Mouse (Mus musculus) layer of hippocampus, postnatal 36 days (tissue): ENCODE measurements around the gene Zranb3. TPM values are rescaled to one million over a fixed set of nuclear protein-coding genes. Genes with fewer than 3 reads are reported as not detected.
"Not testable (repeated sequence)": the region's sequence is repeated elsewhere in the genome, so short reads cannot be mapped to it uniquely, and the experiment has no call there.

ENCODE experiments used
- DNase-seq, 2 experiments: peaks; one replicate each; pipeline ENCODE4 v3.0.0; 2022
- total RNA-seq, 2 experiments: library from RNA; stranded (reverse); gene quantifications; 2 replicates each; pipeline ENCODE4 v1.2.3; 2021

Zranb3 gene
- 1 to 10 TPM; 5.8 to 7.2 TPM for total RNA-seq

DNA sequence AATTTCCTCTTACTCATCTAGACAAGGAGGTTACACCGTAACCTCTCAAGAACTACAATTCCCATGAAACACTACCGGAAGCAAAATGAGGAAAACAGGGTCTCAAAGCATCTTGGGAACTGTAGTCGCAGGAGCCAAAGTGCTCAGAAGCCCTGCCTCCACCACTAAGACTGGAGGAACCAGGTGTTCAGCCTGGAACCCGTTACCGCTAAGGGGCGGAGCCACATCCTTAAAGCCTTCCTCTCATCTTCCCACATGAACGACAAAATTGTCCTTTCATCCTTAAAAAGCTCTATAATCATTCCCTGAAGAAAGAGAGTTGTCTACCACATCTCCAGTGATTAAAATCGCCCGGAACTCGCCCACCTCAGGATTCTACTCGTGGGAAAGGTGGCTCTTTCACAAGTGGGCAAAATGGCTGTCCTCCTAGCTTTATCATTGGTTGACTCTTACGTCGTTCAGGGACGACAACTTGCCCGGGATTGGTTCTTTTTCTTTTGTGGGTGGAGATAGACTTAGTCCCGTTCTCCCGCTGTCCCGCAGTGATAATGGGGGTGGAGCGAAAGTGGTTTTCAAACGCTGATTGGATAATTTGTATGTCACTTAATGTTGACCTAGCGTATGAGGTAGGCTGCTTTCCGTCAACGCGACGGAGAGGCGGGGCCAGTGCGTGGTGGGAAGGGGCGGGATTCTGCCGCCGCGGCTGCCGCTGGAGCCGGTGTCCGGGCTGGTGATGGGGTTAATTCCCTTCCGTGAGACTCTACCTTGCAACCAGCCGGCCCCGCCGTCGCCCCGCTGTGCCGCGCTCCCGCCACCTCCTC lies at the start of gene Zranb3, which contains the start of gene R3hdm1:
Gene Zranb3, minus strand, starts transcription at position 407 of the 821 bp plus-strand sequence.
Gene R3hdm1, plus strand, starts transcription at position 661 of the 821 bp plus-strand sequence.
- peak; percentile 93 to 94 for DNase-seq

DNA sequence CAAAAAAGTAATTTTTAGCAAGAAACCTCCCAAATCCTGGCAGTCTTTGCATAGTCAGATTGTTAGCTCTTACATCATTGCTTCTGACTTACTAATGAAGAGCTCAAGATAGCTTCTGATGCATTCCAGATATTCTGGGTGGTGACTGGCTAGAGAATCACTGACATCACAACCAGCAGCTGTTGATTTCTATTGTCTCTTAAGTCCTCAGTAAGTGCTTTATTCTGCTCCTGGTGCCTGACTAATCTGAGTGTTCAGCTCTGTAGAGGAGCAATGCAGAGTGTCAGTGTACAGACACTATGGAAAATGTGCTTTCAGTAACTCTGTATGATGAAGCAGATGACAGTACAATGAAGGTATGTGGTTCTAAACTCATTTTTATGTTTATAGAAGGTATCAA lies 38.9 kb upstream of the Zranb3 start:
- no peak for DNase-seq

DNA sequence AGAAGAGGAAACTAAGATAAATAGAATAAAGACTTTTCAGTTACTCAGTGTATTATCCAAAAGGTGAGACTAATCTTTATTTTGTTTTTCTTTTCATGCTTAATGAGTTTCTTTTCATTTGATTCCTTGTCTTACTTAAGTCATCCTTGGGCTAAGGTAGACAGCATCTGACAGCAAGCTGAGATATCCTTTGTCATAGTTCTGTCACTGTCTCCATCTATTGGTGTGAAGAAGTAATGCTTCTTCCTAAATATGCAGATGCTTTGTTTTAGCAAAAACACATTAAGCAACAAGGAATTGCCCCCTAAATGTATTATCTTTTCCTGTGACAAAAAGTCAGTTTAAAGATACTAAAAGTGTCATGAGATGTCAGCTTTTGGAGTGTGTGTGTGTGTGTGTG lies 38.2 kb upstream of the Zranb3 start:
- no peak for DNase-seq

DNA sequence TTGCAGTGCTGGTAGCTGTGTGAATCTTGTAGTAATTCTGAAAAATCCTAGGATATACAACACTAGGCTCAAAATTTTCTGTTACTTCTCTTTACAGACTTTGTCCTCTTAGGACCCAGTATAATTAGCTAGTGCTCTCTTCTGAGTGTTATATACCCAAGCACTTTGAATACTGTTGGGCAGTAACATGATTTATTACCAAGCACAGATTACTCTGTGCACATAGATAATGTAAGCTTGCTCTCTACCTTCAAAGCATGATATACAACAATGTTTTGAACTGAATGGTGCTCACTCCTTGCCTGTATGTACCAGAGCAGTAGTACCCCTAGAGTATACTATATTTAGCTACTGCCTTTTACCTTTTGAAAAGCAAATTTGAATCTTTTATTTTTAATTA lies 33.4 kb upstream of the Zranb3 start:
- not testable (repeated sequence) for DNase-seq

DNA sequence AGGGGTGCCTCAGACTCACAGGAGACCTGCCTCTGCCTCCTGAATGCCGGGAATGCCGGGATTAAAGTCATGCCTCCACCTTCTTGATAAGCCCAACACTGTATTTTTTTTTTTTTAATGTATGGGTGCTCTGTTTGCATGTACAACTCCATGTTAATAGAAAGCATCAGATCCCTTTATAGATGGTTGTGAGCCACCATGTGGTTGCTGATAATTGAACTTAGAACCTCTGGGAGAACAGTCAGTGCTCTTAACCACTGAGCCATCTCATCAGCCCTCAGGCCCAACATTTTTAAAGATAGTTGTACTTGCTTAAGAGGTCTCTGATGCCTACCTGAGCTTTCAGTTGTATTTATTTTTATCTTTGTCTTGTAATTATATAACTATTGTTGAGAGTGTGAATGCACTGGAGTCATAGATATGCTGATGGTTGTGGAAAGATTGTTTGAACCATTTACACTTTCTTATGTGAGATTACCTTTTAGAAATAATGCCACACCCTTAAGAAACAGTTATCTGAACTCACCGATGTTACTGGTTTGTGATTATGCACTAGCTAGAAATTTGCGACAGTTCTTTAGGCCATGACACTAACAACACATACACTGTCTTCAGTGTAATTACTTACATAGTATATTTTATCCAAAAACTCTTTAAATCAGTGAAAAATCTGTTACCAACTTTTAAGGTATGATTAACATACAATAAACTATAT lies 18.2 kb upstream of the Zranb3 start:
- no peak for DNase-seq

DNA sequence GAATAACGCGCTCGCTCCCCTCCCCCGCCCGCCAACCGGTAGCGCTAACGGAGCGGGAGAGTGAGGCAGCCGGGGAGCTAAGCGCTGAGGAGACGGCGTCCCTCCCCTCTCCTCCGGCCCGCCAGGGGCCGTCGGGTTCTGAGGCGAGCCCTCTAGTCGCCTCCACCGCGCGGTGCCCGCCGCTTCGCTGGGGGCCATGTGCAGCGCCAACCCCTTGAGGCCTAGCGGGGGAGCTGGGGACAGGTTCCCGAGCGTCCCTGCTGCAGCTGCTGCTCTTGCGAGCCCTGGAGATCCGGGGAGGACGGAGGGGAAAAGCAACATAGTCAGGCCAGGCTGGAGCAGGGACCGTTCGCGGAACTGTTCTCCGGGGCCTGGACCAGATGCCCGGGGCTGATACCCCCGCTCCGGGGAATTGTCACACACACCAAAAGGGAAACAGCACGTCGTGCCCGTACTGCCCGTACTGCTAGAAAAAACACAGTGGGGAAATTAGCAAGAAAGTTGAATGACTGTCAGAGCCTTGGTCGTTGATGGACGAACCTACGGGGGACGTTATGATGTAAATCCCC lies 757 bp upstream of the Zranb3 start:
- no peak for DNase-seq

DNA sequence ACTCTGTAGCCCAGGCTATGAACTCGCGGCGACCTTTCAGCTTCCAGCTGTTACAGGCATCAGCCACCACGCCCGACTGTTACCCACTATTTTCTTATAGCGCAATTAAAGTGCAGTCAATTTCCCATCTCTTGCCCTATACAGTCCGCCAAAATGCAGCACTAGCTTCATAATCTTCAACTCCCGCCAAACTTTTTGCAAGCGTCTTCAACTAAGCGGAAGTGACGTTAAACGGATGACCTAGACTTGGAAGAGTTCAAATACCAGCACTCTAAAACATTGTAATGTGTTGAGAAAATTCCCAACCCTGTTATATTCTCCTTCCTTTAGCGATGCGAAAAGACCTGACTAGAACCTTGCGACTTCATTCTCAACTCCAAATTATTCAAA lies 601 bp downstream of the Zranb3 start:
- DNase-seq, result peak; percentile 10 to 51

DNA sequence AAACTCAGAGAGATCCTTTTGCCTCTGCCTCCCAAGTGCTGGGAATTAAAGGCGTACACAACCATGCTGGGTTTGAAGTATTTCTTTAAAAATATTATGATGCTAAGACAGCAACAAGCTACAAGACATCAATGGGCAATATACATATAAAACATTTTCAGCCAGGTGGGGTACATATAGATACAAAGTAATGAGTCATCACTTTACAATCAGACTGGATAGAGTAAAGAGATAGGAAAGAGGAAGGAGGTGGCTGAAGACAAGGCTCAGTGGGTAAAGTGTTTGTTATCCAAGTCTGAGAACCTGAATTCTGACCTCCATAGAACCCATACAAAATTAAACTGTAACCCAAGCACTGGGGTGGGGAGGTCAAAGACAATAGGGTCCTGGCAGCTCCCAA lies 4.5 kb downstream of the Zranb3 start:
- no peak for DNase-seq

DNA sequence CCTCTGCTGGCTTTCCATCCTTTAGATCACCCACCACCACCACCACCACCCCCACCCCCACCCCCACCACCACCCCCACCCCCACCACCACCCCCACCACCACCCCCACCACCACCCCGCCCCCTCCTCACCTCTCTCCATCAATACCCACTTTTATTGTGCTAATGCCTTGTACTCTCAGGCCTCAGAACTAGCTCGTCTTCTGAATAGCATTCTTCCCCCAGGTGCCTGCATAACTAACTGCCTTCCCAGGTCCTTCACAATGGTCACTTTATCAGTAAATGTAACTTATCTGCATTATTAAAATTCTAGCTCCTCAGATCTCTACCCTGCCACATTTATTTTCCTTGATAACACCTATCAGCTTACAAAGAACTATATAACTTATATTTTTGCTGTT lies 8.2 kb downstream of the Zranb3 start:
- DNase-seq, result no peak

DNA sequence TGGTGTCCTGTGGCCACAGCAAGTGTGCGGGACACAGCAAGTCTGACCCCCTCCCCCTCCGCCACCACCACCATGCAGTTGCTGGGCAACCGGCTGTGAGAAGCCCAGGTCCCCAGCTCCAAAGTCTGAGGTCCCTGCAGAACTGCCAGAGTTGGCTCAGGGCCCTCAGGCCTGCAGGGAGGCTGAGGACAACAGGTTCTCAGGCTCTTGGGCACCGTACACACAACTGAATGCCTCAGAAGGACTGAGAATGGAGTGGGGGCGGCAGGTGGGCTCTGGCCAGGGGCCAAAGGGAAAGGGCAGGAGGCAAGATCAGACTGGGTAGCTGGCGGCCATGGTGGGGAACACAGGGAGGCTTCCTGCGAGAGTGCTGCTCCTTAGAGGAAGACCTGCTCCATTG lies 20.0 kb downstream of the Zranb3 start:
- peak in 1 of 2 experiments; percentile 22 for DNase-seq

DNA sequence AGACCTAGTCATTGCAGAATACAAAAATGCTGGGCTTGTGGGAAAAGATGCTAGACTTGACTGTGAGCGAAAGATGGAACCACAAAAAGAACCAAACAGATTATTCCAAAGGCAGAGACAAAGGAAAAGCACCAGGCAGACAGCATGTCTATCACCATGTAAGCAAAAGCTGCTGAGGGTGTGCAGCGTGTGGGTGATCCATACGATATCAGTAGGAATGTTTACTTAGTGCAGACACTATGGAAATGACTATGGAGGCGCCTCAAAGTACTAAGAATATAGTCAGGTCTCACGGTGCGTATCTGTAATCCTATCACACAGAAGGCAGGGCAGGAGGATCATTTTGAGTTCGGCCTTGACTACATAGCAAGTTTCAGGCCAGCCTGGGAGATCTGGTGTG lies 21.0 kb downstream of the Zranb3 start:
- DNase-seq, result no peak

DNA sequence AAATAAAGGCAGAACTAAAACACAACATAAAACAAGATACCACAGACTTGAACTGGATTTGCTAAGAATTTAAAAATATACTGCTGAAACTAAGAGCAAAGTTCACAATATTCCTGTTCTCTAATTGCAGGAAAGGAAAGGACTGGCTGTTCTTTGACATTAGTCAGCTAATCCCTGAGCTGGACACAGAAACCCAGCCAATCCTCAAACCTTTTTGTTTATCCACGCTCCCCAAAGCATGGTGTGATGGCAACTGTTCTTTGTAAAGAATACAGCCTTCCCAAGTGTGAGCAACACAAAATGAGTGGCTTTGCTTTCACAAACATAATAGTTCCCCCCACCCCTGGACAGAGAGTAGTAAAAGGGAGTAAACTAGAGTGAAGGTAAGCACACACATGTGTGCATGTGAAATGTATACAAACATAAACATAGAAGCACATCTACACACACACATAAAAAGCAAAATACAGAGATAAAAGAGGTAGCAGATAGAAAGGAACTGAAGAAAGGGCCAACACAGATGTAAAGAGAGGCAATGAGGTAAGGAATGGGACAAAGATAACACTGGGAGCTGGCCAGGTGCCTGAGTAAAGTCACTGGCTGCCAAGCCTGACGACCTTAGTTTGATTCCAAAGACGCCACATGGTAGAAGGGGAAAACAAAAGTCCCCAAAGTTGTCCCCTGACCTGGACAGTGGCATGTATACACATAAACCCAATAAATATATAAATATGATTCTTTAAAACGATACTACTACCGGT lies 21.7 kb downstream of the Zranb3 start:
- no peak for DNase-seq

DNA sequence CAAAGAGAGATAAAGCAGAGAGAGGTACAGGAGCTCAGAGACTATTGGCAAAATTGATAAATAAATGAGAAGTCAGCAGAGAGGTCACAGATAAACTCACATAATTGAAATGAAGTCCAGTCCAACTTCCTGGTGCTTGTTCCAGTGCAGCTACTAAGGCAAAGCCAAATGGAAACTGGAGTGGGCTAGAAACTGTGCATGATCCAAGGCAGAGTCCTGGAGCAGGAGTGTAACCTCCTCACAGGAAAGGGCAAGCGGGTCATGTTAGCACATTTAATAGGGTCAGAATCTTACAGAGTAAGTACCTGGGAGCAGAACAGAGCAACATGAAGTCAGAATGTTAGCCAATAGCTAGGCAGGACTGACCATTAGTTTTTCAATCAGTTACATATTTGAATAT lies 24.2 kb downstream of the Zranb3 start:
- DNase-seq, result no peak

DNA sequence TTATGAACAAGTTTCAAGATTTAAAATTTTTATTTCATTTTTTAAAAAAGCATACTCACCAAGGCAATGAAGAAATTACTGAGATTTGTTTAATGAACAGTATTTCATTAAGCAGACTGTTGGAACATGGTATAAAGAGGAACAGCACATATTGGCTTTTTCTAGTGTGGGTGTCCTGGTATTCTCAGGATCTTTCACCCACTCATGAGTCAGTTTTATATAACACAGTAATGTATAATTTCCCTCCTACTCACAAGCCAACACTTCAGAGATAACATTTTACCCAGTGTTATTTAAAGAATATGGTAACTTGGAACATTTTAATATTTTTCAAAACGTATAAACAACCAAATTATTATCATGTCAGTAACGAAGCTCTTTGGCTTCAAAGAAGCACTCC lies 25.1 kb downstream of the Zranb3 start:
- no peak for DNase-seq

DNA sequence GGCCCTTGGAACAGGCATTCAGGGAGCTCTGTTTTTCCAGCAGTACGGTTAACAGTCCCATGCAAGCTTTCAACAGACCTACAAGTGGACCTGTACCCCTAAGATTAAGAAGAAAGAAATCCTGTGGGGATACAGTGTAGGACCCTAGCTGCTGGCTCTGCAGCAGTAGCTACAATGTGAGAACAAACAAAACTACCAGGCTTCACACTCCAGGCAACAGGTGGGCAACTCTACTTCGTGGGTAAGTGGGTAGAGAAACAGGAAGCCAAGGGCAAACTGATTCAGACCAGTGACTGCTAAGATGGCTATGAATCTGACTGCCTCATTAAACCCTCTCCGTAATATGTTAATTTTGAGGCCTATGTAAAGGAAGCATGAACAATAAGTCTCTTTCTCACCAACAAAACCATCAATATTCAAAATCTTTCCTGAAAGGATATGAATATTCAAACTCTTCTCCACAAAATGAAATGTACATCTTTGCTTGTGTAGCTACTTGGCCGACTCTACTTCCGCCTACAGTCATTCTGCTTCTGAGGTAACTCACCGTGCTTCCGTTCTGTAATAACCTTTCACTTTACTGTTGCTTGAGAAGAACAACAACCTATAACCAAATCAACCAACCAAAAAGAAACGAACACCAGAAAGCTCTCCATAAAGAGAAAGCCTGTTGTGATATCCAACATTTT lies 25.9 kb downstream of the Zranb3 start:
- no peak for DNase-seq

DNA sequence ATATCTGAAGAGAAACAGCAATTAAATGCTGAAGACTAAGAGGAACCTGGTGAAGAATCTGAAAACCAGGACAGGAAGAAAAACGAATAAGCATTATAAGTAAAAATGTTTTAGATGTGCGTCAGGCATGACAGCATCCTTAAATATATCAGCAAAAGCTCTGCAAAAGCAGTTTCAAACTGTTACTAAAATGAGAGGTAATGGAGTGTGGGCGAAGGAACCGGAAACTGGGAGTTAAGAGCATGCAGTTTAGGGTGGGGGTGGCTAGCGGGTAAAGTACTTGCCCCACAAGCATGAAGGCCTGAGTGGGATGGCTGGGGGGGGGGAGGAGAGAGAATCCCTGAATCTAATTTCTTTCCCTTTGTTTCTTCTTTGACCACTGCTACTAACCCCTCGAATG lies 29.8 kb downstream of the Zranb3 start:
- no peak for DNase-seq

DNA sequence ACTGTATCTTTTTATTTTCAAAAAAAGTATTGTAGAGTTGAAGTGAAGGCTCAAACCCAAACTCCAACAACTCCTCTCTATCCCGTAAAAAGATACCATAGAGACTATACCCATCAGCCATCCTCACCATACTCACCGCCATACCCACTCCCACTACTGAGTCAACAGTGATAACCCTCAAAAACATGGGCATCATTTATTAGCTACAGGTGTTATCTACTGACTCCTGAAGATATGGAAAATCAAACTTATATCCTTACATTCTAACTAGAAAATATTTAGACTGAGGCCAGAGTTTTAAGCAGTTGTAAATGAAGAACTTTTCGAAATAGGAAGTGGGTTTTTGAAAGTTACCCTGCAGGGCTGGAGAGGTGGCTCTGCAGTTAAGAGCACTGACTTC lies 32.8 kb downstream of the Zranb3 start:
- no peak for DNase-seq

DNA sequence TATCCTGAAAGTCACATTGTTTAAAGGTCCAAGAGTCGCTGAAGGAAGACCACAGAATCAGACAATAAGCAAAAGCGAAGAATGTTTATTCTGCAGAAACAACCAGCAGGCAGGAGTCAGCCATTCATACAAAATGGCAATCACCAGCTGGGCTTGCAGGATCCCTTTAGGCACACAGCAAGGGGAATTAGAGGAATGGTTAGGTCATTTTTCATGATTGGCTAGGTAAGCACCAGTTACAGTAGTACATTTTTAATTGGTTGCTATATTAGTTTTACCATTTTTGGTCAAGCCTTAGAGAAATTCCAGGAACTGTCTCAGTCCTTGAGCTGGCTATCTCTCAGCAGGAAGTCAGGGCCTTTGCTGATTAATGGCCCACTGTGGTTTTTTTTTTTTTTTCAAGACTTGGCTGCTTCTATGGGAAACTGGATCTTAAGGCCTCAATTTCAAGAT lies 33.9 kb downstream of the Zranb3 start:
- no peak for DNase-seq

DNA sequence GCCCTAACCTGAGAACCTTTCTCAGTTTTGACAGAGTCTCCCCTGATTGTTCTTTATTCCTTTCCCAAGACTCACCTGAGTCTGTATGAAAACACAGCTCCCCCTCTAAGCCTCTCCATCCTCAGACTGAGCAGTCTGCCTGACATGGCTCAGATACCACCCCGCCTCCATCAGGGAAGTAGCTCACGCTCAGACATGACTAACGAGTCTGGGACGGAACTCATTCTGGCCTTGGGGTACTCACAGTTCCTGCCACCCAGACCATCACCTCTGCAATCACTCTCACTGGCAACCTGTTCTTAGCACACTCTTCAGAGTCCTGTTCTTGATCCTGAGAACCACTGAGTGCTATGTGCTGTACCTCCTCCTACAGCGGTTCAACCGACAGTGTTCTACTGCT lies 38.1 kb downstream of the Zranb3 start:
- DNase-seq, result no peak

DNA sequence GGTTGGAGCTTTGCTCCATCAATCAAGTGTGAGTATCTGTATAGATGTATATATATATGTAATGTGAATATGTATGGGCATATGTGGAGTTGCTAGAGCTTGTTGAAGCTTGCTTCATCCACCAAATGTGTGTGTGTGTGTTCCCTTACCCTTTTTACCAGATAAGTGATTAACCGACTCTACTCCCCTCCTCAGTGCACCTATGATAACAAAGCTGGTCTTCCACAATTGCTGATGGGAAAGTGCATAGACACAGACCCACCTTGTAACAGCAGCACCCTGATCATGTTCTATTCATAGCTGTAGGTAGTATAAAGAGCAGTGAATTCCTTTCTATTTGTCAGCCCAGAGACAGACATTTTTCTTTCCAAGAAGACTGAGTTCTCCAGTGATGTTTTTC lies 40.7 kb downstream of the Zranb3 start:
- no peak for DNase-seq

DNA sequence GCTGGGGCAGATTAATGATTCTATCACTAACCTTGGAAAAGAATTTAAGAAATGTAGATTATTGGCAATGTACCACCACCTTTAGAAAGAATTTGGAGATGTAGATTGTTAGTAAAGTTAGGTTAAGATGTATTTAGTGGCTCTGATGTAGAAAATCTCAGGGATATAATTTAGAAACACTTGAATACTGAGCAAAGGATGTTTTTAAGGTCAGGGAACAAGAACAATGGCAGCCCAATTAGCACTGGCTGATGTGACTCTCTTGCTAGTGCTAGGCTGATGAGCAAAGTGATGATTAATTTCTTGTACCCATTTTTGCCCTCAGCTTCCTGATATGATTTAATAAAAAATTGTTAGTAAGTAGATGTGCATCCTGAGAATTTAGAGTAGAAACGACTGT lies 41.4 kb downstream of the Zranb3 start:
- DNase-seq, result no peak
